Mouse (Mus musculus) embryonic stem cell, embryonic (primary cell): Measurements from ENCODE around the gene Stil.

Source experiments
- CTCF ChIA-PET, 4 experiments: fragments of 300-600 bp in 2 of 4; fragments of 350-600 bp in 2 of 4; sonication (Branson Sonifier 250); formaldehyde crosslinking; loops; one replicate each; lab custom pipeline; 2022; ENCODE audit warnings: inconsistent platforms in 2 of 4; lab: Charles Lee
- POLR2A ChIA-PET, 4 experiments: fragments of 300-600 bp in 2 of 4; fragments of 350-600 bp in 2 of 4; sonication (Branson Sonifier 250); formaldehyde crosslinking; loops; one replicate each; lab custom pipeline; 2022; ENCODE audit warnings: antibody characterized with exemption in 4 of 4, inconsistent platforms in 1 of 4; lab: Charles Lee

The Stil gene

DNA sequence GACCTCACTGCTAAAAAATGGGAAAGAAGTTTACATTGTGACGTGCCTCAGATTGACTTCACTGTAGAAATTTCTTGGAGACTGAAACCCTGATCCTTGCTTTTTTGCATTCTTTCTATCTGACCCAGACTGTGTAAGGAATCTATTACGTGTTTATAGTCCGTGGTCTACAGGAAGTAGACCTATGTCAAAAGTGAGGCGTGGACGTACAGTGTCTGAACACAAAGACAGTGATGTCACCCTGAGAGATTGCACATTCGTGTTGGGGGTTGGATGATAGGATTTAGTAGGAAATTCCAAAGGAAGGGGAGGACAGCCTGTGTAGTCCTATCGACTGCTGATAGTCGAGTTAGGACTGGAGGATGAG is 453 bp downstream of the Stil start:
- POLR2A ChIA-PET, result interaction anchor here in 3 of 4 experiments (0.5 to 6.5 kb wide), 36 partner anchors 8 to 1074 kb away, joined by 3 to 83 read pairs (median 5); partner anchors contain the start of genes Cmpk1 (in 3 of the 3), Foxd2 (in 1 of the 3), Mknk1 (in 1 of the 3) and Pdzk1ip1 (in 1 of the 3)
- CTCF ChIA-PET, result interaction anchor here in 2 of 4 experiments (0.6 to 1.5 kb wide), 7 partner anchors 10 to 101 kb away, joined by 3 to 7 read pairs (median 3); partner anchors contain the start of genes Cmpk1 (in 1 of the 2) and Foxd2 (in 1 of the 2)

DNA sequence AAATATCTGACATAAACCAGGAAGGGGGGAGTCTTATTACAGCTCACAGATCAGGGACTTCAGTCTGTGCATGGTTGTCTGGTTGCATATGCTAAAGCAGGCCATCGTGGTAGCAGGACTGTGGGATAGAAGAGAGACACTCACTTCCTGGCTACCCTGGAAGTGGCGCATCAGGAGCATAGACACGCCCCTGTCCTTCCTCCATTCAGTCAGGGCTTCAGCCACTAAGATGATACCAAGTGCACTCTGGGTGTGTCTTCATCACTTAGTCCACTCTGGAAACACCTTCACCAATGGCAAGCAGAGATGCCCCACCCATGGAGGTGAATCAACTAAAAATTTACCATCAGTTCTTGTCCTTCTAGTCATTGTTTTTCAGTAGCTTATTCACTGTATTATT is 14.3 kb downstream of the Stil start:
- ChIA-PET CTCF (no interaction called here), POLR2A (interaction anchor here in 2 of 4 experiments (1.1 to 1.7 kb wide), 3 partner anchors 15 to 29 kb away, joined by 4 to 6 read pairs (median 6); partner anchors contain the start of gene Stil (in 2 of the 2))

DNA sequence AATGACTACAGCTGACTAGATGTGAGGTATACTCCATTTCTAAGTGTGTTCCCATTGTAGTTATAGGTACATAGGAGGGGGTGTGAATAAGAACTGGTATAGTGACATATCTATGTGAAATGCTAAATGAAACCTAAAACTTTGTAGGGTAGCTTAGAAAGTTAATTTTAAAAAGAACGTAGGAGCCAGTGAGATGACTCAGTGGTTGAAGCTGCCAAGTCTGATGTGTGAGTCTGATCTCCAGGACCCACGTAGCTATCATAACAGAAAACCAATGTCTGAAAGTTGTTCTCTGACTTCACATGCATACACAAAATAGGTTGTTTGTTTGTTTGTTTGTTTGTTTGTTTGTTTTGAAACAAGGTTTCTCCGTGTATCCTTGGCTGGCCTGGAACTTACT is 20.0 kb downstream of the Stil start:
- ChIA-PET CTCF (interaction anchor here in 3 of 4 experiments (0.6 to 1.1 kb wide), 3 partner anchors 22 to 77 kb away, joined by 3 to 4 read pairs (median 3); no protein-coding TSS in a partner anchor), POLR2A (interaction anchor here in 2 of 4 experiments (0.7 to 1.5 kb wide), 5 partner anchors 17 to 893 kb away, joined by 3 to 4 read pairs (median 3); partner anchors contain the start of gene Stil (in 1 of the 2))

DNA sequence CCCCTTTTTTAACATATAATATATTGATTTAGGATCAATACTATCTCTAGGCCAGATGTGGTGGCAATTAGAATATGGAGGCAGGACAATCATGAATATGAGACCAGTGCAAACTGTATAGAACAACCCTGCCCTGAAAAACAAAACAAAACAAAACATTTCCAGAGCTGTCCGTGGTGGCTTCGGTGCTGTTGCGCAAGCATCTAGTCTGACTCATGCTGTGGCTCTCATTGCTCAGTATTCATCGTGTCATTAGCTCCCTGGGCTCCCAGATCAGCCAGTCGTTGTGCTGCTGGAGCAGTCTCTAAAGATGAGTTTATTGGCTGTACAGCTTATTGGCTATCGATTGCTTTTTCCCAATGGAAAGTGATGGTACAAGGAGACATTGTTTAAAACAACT is 35.1 kb downstream of the Stil start:
- POLR2A ChIA-PET, result interaction anchor here in 2 of 4 experiments (0.8 to 1.2 kb wide), 3 partner anchors 13 to 126 kb away, joined by 3 to 5 read pairs (median 3); partner anchors contain the start of gene Stil (in 1 of the 2)
- CTCF ChIA-PET, result interaction anchor here in 1 of 4 experiments (1.4 kb wide), 1 partner anchor 13 kb away, joined by 5 read pairs; no protein-coding TSS in a partner anchor

DNA sequence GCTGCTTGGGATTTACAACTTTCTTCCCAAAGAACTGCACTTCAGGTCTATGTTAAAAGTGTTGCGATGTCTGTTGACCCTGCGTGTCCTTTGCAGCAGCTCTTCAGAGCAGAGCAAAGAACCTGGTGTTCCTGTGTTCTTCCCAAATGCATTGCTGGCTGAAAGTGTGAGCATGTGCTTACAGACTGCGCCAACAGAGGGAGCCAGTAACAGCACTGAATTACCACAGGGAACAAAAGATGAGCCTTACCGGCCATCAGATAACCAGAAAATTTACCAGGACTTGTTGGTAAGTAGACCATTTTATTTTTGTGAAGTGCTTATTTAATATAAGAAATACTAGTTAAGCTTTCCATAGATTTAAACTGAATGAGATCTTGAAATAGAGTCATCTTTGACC is 38.3 kb downstream of the Stil start:
- ChIA-PET POLR2A (interaction anchor here in 1 of 4 experiments (0.9 to 1.9 kb wide), 3 partner anchors 10 to 39 kb away, joined by 3 to 4 read pairs (median 4); no protein-coding TSS in a partner anchor), CTCF (interaction anchor here in 2 of 4 experiments (0.5 to 1.1 kb wide), 4 partner anchors 9 to 63 kb away, joined by 3 to 5 read pairs (median 4); no protein-coding TSS in a partner anchor)

DNA sequence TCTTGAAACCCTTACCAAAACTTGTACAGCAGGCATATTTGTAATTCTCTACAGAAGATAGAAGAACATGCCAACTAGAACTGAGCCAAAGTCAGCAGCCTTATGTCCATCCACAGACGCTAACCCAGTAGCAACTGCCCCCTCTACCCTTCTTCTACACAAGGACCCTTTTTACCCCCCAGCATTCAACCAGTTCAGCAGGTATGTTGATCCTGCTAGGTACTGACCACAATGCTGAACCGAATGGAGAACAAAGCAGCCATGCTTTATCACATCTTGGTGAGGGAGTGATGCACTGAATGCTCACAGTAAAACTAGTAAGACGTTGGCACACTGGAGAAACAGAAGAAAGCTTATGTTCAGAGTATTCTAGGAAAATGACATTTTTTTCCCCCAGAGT is 45.7 kb downstream of the Stil start:
- CTCF ChIA-PET, result no interaction called here
- POLR2A ChIA-PET, result interaction anchor here in 2 of 4 experiments (0.6 to 1.9 kb wide), 2 partner anchors 9 to 34 kb away, joined by 3 to 4 read pairs; no protein-coding TSS in a partner anchor

DNA sequence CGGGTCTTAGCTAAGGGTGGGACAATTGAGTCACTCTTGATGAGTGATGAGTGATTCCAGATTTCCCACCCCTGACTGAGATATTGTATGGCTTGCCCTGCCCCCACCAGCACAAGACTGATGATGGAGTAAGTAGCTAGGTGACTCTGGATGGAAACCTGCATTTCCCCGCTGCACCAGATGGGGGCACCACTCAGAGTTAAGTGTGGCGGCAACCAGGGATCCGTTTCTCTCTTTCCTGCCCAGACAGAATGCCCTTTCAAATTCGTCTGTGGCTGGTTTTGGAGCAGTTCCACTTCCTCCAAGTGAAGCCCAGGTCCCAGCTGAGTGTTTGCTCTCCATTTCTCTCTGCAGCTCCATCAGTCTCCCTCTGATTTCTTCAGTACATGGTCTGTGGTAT is 47.8 kb downstream of the Stil start:
- ChIA-PET POLR2A (interaction anchor here in 3 of 4 experiments (0.5 to 1.7 kb wide), 13 partner anchors 9 to 61 kb away, joined by 3 to 10 read pairs (median 4); partner anchors contain the start of genes Stil (in 2 of the 3) and Cmpk1 (in 1 of the 3)), CTCF (interaction anchor here (0.5 to 1.7 kb wide), 21 partner anchors 10 to 699 kb away, joined by 3 to 13 read pairs (median 4); no protein-coding TSS in a partner anchor)

DNA sequence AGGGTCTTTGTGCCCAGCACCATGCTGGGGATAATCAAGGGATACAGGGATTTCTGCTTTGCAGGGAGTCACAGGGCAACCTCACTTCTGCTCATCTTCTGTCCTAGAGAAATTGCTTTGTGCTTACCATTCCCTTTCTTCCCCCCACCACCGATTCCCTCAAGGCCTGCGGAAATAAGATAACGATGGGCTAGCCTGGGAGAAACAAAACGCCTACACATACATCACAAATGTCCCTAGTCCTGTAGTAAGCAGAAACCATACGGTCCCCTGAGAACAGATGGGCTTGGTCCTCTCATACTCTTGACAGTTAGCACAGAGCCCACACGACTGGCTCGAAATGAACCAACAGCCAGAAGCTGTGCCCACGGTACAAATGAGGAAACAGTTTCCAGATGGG is 48.2 kb downstream of the Stil start:
- ChIA-PET CTCF (interaction anchor here (0.6 to 1.7 kb wide), 19 partner anchors 10 to 662 kb away, joined by 3 to 13 read pairs (median 4); no protein-coding TSS in a partner anchor), POLR2A (interaction anchor here in 3 of 4 experiments (0.5 to 1.7 kb wide), 12 partner anchors 9 to 61 kb away, joined by 3 to 10 read pairs (median 4); partner anchors contain the start of genes Stil (in 2 of the 3) and Cmpk1 (in 1 of the 3))

DNA sequence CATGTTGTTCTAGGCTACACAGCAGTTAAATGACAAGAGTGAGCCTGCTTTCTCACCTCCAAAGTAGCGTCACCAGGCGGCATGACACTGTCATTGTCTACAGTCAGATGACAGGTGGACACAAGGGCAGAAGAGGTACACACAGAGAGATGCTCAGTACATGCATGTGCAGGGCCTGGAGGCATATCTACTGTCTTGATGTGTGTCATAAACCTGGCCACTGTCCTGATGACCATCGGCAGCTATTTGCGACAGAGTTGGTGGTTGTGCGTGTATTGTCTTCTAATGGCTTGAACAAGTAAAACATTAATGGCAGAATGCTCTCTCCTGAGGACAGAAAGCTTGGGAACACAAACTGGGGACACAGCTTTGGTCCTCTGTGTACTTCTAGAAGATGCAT is 51.3 kb downstream of the Stil start:
- CTCF ChIA-PET, result no interaction called here

DNA sequence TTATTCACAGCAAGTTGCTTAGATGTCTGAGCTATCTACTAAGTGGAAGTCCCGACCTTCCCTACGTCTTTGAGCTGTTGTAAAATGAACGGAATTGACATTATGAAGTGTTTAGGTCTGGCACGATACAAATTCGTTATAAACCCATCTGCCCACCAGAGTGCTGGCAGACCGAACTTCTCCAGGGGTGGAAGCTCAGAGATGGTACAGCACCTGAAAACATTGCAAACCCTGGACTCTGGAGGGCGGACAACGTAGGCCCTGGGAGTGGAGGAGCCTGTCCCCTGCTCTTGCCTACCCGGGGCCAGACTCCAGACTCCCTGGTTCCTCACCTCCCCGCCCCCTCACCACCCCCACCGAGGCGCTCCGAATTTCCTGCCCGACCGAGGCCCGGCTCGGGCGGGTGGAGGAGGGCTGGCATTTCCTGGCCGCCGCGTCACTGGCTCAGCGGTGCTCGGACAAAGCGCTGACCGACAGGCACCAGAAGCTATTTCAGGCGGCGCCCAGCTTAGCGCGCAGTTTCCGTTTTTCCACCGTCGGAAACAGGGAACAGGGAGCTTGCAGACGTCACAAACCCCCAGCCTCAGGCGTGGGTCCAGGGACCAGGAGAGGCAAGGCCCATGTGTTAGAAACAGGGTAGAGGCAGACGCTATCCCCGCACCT is 52.5 kb downstream of the Stil start:
- ChIA-PET POLR2A (interaction anchor here in 2 of 4 experiments (0.7 to 1.4 kb wide), 3 partner anchors 11 to 53 kb away, joined by 3 to 5 read pairs (median 5); partner anchors contain the start of gene Stil (in 1 of the 2)), CTCF (interaction anchor here in 3 of 4 experiments (0.7 to 1.3 kb wide), 4 partner anchors 28 to 144 kb away, joined by 3 to 4 read pairs (median 3); partner anchors contain the start of gene Foxd2 (in 2 of the 3))

More for the DNA sequence above, 51.3 kb downstream of the Stil start:
- POLR2A ChIA-PET, result interaction anchor here in 1 of 4 experiments (0.6 to 0.7 kb wide), 2 partner anchors 787 to 1003 kb away, joined by 4 to 8 read pairs; no protein-coding TSS in a partner anchor

DNA sequence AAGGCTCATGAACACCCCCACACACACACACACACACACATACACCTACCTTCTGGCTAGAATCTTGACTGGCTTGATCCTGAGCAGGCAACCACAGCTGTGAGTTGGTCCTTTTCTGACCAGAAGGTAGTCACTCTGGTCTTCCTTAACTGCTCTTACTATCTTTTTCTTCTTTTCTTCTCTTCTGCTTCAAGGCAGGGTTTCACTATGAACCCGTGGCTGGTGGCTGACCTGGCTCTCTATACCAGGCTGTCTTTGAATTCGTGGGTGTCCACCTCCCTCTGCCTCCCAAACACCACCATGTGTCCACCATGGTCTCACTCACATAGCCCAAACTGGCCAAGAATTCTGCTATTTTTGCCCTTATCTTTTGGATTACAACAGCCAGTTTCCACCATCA is 55.1 kb downstream of the Stil start:
- ChIA-PET CTCF (interaction anchor here in 1 of 4 experiments (0.6 kb wide), 1 partner anchor 30 kb away, joined by 3 read pairs; no protein-coding TSS in a partner anchor), POLR2A (interaction anchor here in 1 of 4 experiments (0.9 kb wide), 1 partner anchor 683 kb away, joined by 4 read pairs; no protein-coding TSS in a partner anchor)

DNA sequence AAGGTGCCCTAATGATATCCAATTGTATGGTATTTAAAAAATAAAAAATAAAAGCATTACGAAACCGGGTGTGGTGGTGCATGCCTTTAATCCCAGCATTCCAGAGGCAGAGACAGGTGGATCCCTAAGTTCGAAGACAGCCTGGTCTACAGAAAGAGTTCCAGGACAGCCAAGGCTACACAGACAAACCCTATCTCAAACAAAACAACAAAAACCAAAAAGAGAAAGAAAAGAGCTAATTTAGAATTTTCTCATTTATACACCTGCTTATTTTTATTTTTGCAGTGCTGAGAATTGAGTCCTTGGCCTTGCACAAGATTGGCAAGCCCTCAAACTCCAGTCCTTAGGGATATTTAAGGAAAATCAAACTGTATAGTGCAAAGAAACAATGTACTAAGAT is 55.7 kb downstream of the Stil start:
- POLR2A ChIA-PET, result no interaction called here
- CTCF ChIA-PET, result no interaction called here

DNA sequence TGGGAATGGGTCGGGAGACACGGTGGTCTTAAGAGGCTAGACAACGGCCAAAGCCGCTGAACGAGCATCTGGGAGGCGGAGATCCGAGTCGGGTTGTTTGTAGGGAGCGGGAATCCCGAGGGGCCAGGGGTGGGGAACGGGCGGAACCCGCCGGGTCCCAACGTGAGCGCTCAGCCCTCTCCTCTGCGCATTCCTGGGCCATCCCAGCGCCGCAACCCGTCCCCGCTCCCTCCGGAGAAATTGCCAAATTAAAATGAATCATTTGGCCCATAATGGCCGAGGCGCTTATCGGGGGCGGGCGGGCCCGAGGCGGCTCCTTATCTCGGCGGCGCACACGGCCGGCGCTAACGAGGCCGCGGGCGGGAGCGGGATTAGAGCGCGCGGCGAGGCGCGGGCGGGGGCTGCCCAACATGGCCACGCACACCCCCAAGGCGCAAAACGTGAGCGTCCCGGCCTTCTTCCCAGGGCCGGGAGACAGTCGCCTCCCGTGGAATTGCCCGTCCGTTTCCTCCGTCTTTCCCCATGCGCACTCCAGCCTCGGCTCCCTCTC is 56.5 kb downstream of the Stil start, which contains the start of gene Tal1:
Gene Tal1, plus strand, starts transcription at position 56 of the 550 bp plus-strand sequence.
- CTCF ChIA-PET, result no interaction called here
- POLR2A ChIA-PET, result no interaction called here

DNA sequence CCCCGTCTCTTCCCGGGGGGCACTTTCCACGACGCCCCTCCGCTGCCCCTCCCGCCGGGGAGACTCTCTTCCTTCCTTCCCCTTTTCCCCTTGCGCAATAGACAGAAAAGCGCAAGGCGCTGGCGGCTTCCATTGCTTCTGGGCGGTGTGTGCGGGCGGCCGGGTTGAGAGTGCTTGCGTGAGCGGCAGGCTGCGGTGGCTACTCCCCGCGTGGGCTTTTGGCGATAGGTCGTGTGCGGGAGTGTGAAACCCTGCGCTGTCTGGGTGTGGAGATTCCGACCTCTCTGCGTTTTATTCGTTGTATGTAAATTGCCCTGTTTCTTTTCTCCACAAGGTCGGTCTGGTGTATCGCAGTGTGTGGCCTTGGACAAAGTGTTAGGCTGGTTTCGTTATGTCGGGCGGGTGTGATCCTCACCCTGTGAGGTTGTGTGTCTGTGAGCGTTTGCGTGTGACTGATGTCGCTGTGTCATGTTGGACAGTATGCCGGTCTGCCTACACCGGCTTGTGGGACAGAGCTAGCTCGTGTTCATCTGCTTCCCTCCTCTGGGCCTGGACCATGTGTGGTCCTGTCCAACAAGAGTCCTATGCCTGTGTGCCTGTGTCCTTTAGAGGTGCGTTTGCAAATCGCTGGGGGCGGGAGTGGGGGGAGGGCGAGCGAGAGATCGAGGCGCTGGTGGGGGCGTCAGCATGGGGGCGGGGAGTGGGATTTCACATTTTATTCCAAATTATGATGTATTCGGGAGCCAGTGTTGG is 57.1 kb downstream of the Stil start:
- CTCF ChIA-PET, result interaction anchor here in 3 of 4 experiments (0.6 to 2.4 kb wide), 4 partner anchors 9 to 883 kb away, joined by 3 to 13 read pairs (median 5); partner anchors contain the start of gene Dmbx1 (in 1 of the 3)
- POLR2A ChIA-PET, result interaction anchor here in 2 of 4 experiments (1.1 to 1.7 kb wide), 2 partner anchors 8 to 10 kb away, joined by 3 to 4 read pairs; no protein-coding TSS in a partner anchor

DNA sequence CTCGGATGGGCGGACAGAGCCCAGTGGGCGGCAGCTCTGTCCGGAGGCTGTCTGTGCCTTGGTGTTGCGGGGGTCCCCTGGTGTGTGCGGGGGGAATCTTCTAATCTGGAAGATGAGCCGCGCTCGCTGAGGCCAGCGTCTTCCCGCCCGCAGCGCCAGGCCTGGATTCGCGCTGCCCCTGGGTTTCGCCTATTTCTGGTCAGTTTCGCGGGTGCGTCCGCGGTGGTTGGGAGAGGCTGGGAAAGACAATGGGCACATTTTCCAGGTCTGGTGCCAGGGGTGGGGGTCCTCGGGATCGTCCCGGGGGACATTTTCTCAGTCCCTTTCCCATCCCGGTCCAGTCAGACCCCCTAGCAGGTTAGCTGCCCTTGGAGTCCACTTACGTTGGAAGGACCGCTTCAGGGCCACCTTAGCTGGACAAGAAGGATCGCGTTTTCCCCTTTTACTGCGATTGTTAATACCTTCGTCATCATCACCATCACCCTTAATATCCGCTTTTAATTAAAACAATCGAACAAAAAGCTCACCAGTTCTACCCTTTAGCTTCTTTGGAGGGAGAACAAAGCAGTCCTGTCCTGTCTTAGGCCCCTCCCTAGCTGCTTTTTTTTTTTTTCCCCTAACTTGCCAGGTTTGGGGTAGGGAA is 57.8 kb downstream of the Stil start:
- ChIA-PET CTCF (interaction anchor here in 3 of 4 experiments (0.5 to 2.4 kb wide), 5 partner anchors 10 to 923 kb away, joined by 3 to 6 read pairs (median 3); no protein-coding TSS in a partner anchor), POLR2A (interaction anchor here in 3 of 4 experiments (0.6 to 1.7 kb wide), 5 partner anchors 9 to 58 kb away, joined by 3 to 4 read pairs (median 3); partner anchors contain the start of gene Stil (in 1 of the 3))

DNA sequence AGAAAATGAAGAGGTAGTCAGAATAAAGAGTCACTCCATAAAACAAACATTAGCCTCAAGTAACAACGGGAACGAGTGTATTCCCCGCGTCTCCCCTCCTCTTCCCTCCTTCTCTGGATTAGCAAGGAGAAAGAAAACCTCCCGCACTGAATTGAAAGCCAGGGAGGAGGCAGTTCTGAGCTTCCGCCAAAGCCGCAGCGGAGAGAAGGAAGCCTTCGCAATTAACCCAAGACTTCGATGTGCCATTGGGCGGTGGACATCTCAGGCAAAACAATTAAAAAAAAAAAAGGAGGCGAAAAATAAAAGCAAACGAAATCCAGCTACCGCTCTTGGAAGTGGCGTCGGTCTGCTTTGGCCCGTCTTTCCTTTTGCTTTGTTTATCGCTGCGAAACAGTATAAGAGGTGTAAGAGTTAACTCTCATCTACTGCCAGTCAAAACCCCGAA is 58.4 kb downstream of the Stil start:
- ChIA-PET POLR2A (interaction anchor here in 3 of 4 experiments (0.6 to 2.2 kb wide), 6 partner anchors 10 to 59 kb away, joined by 3 to 5 read pairs (median 3); partner anchors contain the start of gene Stil (in 1 of the 3)), CTCF (interaction anchor here in 2 of 4 experiments (0.6 to 2.4 kb wide), 2 partner anchors 11 to 13 kb away, joined by 3 to 6 read pairs; no protein-coding TSS in a partner anchor)
